Mouse (Mus musculus): ENCODE measurements around the gene Cmtr1. TPM values are rescaled to one million over a fixed set of nuclear protein-coding genes. Genes with fewer than 3 reads are reported as not detected.
A peak's percentile ranks its signal among the peaks of the same experiment; 100 is the strongest.

The Cmtr1 gene
- polyA plus RNA-seq, 1 experiment from 2014 or later = 114 TPM

GRCm38 (mm10) chr17:29680921-29681320 is 20.5 kb downstream of the Cmtr1 start:
- H3K4me1 ChIP-seq (ENCODE audit: insufficient read depth) = no peaks in the 10 kb centered on the region; the same call in 1 of the 2 replicates
- no peaks in the 10 kb centered on the region for H3K27me3 ChIP-seq (ENCODE audit: insufficient read depth, low read length)
- H3K4me3 ChIP-seq (ENCODE audit: low read depth, low read length) = no peak overlapping the region
- H3K9me3 ChIP-seq (ENCODE audit: low read depth, low read length) = no peaks in the 10 kb centered on the region
- H3K9ac ChIP-seq = no peak overlapping the region
- peak overlapping the region; percentile 63; the same call in 1 of the 2 replicates for H3K27ac ChIP-seq (ENCODE audit: low read depth)
- H3K4me2 ChIP-seq = no peak overlapping the region
- no peak for DNase-seq
- no peak for TF ChIP-seq CTCF (IDR thresholded peaks at IDR 0.05; ENCODE audit: low read depth)
- ATAC-seq (ENCODE audit: insufficient read depth) = no peak
- peaks cover 98% of the 10 kb centered on the region for H3K36me3 ChIP-seq (ENCODE audit: insufficient read depth)
- WGBS = 76% methylated on average over 2 of the region's 2 CpGs

DNA sequence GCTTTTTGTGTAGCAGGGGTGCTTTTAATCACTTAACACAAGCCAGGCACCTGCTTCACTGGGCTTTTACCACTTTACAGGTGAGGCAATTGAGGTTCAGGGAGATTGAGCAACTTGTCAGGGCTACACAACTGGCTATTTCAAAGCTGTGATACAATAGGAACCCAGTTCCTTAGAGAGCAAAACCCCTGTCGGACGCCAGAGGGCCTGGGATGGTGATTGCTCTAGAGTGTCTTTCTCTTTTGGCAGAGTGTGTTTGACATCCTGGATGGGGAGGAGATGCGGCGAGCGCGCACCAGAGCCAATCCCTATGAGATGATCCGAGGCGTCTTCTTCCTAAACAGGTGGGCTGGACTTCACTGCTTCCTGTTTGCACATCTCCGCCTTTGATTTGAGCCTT is 21.3 kb downstream of the Cmtr1 start:
- WGBS = 93% methylated on average over 9 of the region's 9 CpGs

GRCm38 (mm10) chr17:29682261-29682660 is 21.9 kb downstream of the Cmtr1 start:
- Histone ChIP-seq H3K4me3 (ENCODE audit: low read depth, low read length) (no peak overlapping the region), H3K36me3 (ENCODE audit: insufficient read depth) (peaks cover 98% of the 10 kb centered on the region), H3K9ac (no peak overlapping the region), H3K9me3 (ENCODE audit: low read depth, low read length) (no peaks in the 10 kb centered on the region), H3K4me2 (no peak overlapping the region), H3K27me3 (ENCODE audit: insufficient read depth, low read length) (no peaks in the 10 kb centered on the region), H3K4me1 (ENCODE audit: insufficient read depth) (no peaks in the 10 kb centered on the region; the same call in 1 of the 2 replicates), H3K27ac (ENCODE audit: low read depth) (no peak overlapping the region)
- DNase-seq = no peak
- TF ChIP-seq CTCF (IDR thresholded peaks at IDR 0.05; ENCODE audit: low read depth) = no peak
- 90% methylated on average over 7 of the region's 7 CpGs for WGBS
- no peak for ATAC-seq (ENCODE audit: insufficient read depth)

More for the DNA sequence above, 21.3 kb downstream of the Cmtr1 start:
- Histone ChIP-seq H3K4me3 (ENCODE audit: low read depth, low read length) (no peak overlapping the region), H3K27me3 (ENCODE audit: insufficient read depth, low read length) (no peaks in the 10 kb centered on the region), H3K27ac (ENCODE audit: low read depth) (no peak overlapping the region), H3K9me3 (ENCODE audit: low read depth, low read length) (no peaks in the 10 kb centered on the region), H3K9ac (no peak overlapping the region), H3K36me3 (ENCODE audit: insufficient read depth) (peaks cover 98% of the 10 kb centered on the region), H3K4me2 (no peak overlapping the region), H3K4me1 (ENCODE audit: insufficient read depth) (no peaks in the 10 kb centered on the region; the same call in 1 of the 2 replicates)
- no peak for ATAC-seq (ENCODE audit: insufficient read depth)
- no peak for DNase-seq
- TF ChIP-seq CTCF (IDR thresholded peaks at IDR 0.05; ENCODE audit: low read depth) = no peak

DNA sequence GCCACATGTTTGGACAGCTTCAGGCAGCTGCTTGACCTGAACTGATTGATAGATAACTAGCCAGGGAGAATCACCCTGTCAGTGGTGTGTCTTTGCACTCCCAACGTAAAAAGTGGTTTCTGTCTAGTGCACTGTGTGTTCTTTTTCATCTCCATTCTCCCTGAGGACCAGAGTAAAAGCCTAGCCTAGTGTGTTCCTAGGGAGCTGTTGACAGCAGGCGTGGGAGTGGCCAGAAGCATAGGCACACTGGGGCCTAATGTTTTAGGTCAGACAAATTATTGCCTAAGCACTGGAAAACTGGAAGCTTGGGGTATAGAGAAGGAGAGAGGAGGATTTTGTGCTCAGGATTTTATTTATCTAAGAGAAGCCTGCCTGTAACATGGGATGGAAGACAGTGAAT is 22.7 kb downstream of the Cmtr1 start:
- no peak for TF ChIP-seq CTCF (IDR thresholded peaks at IDR 0.05; ENCODE audit: low read depth)
- 74% methylated on average over 2 of the region's 2 CpGs for WGBS
- ATAC-seq (ENCODE audit: insufficient read depth) = no peak

GRCm38 (mm10) chr17:29684275-29684674 is 23.9 kb downstream of the Cmtr1 start:
- no peak overlapping the region for H3K27ac ChIP-seq (ENCODE audit: low read depth)
- 84% methylated on average over 4 of the region's 4 CpGs for WGBS
- DNase-seq (no peak), ATAC-seq (ENCODE audit: insufficient read depth) (no peak)
- no peak overlapping the region for H3K4me2 ChIP-seq
- no peak overlapping the region for H3K4me3 ChIP-seq (ENCODE audit: low read depth, low read length)
- H3K27me3 ChIP-seq (ENCODE audit: insufficient read depth, low read length) = no peaks in the 10 kb centered on the region
- no peak for TF ChIP-seq CTCF (IDR thresholded peaks at IDR 0.05; ENCODE audit: low read depth)
- peaks cover 93% of the 10 kb centered on the region for H3K36me3 ChIP-seq (ENCODE audit: insufficient read depth)
- H3K9ac ChIP-seq = no peak overlapping the region
- no peaks in the 10 kb centered on the region for H3K9me3 ChIP-seq (ENCODE audit: low read depth, low read length)
- H3K4me1 ChIP-seq (ENCODE audit: insufficient read depth) = no peaks in the 10 kb centered on the region; the same call in 1 of the 2 replicates

More for the DNA sequence above, 22.7 kb downstream of the Cmtr1 start:
- H3K27ac ChIP-seq (ENCODE audit: low read depth) = no peak overlapping the region
- no peaks in the 10 kb centered on the region; the same call in 1 of the 2 replicates for H3K4me1 ChIP-seq (ENCODE audit: insufficient read depth)
- no peak overlapping the region for H3K4me2 ChIP-seq
- H3K36me3 ChIP-seq (ENCODE audit: insufficient read depth) = peaks cover 97% of the 10 kb centered on the region
- H3K27me3 ChIP-seq (ENCODE audit: insufficient read depth, low read length) = no peaks in the 10 kb centered on the region
- no peaks in the 10 kb centered on the region for H3K9me3 ChIP-seq (ENCODE audit: low read depth, low read length)
- H3K4me3 ChIP-seq (ENCODE audit: low read depth, low read length) = no peak overlapping the region
- no peak for DNase-seq
- no peak overlapping the region for H3K9ac ChIP-seq

- WGBS = 88% methylated on average over 5 of the region's 5 CpGs
- no peak overlapping the region for H3K27ac ChIP-seq (ENCODE audit: low read depth)
- no peak for TF ChIP-seq CTCF (IDR thresholded peaks at IDR 0.05; ENCODE audit: low read depth)
- H3K9ac ChIP-seq = no peak overlapping the region
- H3K4me2 ChIP-seq = no peak overlapping the region
- H3K27me3 ChIP-seq (ENCODE audit: insufficient read depth, low read length) = no peaks in the 10 kb centered on the region
- peaks cover 87% of the 10 kb centered on the region for H3K36me3 ChIP-seq (ENCODE audit: insufficient read depth)
- H3K4me3 ChIP-seq (ENCODE audit: low read depth, low read length) = no peak overlapping the region
- no peaks in the 10 kb centered on the region for H3K9me3 ChIP-seq (ENCODE audit: low read depth, low read length)
- H3K4me1 ChIP-seq (ENCODE audit: insufficient read depth) = no peaks in the 10 kb centered on the region
- ATAC-seq (ENCODE audit: insufficient read depth) (no peak), DNase-seq (no peak)
These were observed 26.4 kb downstream of the Cmtr1 start for GRCm38 (mm10) chr17:29686771-29687170.

DNA sequence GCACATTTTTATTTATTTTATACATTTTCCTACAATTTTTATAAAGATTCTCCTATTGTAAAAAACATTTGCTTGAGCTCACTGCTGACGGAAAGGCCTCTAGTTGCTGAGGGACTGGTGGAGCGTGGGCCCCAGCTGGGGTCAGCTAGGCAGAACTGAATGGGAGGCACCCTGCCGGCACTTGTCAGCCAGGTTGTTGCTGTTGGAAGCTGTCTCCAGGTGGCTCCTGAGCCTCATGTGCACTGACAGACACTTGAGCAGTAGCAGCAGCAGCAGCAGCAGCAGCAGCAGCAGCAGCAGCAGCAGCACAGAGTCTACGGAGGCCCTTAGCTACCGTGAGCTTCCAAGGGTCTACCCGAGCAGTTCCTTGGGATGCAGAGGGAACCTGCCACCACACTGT is 27.0 kb downstream of the Cmtr1 start:
- ATAC-seq (ENCODE audit: insufficient read depth) = no peak
- no peak overlapping the region for H3K9ac ChIP-seq
- H3K4me2 ChIP-seq = no peak overlapping the region
- TF ChIP-seq CTCF (IDR thresholded peaks at IDR 0.05; ENCODE audit: low read depth) = no peak
- WGBS = 82% methylated on average over 6 of the region's 6 CpGs
- no peak overlapping the region for H3K27ac ChIP-seq (ENCODE audit: low read depth)
- peaks cover 81% of the 10 kb centered on the region for H3K36me3 ChIP-seq (ENCODE audit: insufficient read depth)
- no peaks in the 10 kb centered on the region for H3K4me1 ChIP-seq (ENCODE audit: insufficient read depth)
- no peaks in the 10 kb centered on the region for H3K9me3 ChIP-seq (ENCODE audit: low read depth, low read length)
- no peak overlapping the region for H3K4me3 ChIP-seq (ENCODE audit: low read depth, low read length)
- DNase-seq = no peak
- H3K27me3 ChIP-seq (ENCODE audit: insufficient read depth, low read length) = no peaks in the 10 kb centered on the region

- 95% methylated on average over 10 of the region's 10 CpGs for WGBS
- H3K27ac ChIP-seq (ENCODE audit: low read depth) = no peak overlapping the region
- ATAC-seq (ENCODE audit: insufficient read depth) = no peak
These were observed 28.2 kb downstream of the Cmtr1 start for GRCm38 (mm10) chr17:29688610-29689009.

More at GRCm38 (mm10) chr17:29688610-29689009, 28.2 kb downstream of the Cmtr1 start:
- Histone ChIP-seq H3K27me3 (ENCODE audit: insufficient read depth, low read length) (no peaks in the 10 kb centered on the region), H3K4me1 (ENCODE audit: insufficient read depth) (no peaks in the 10 kb centered on the region), H3K4me3 (ENCODE audit: low read depth, low read length) (no peak overlapping the region), H3K4me2 (no peak overlapping the region), H3K9ac (no peak overlapping the region), H3K36me3 (ENCODE audit: insufficient read depth) (peaks cover 73% of the 10 kb centered on the region), H3K9me3 (ENCODE audit: low read depth, low read length) (no peaks in the 10 kb centered on the region)
- no peak for TF ChIP-seq CTCF (IDR thresholded peaks at IDR 0.05; ENCODE audit: low read depth)
- DNase-seq = no peak

Measured in lung, embryonic 14.5 days (tissue).